Mouse (Mus musculus) G1E (cell line): ENCODE results near the gene Ssh2.

Source experiments
- CTCF ChIP-seq: IDR thresholded peaks from 2 replicates; pipeline ENCODE4 v1.5.1; 2012; ENCODE audit warnings: low read depth, low read length, inconsistent platforms, mixed read lengths
- GATA1 ChIP-seq: IDR thresholded peaks from 2 replicates; pipeline ENCODE4 v1.6.1; 2012; ENCODE audit warnings: borderline replicate concordance, low read length, inconsistent platforms, mixed read lengths
- TAL1 ChIP-seq: conservative IDR thresholded peaks from 2 replicates; pipeline ENCODE4 v1.6.1; 2012; ENCODE audit warnings: low read depth, low read length, inconsistent platforms, mixed read lengths

- TF ChIP-seq CTCF (no peak), GATA1 (no peak), TAL1 (no peak)
Observed at GRCm38 (mm10) chr11:77193410-77193809, 22.7 kb upstream of the Ssh2 start.
